Mouse (Mus musculus): ENCODE results near the gene Mcm2. TPM values are rescaled to one million over a fixed set of nuclear protein-coding genes. Genes with fewer than 3 reads are reported as not detected.

Mcm2 gene
- polyA plus RNA-seq, 1 experiment from 2014 or later = 146 TPM

DNA sequence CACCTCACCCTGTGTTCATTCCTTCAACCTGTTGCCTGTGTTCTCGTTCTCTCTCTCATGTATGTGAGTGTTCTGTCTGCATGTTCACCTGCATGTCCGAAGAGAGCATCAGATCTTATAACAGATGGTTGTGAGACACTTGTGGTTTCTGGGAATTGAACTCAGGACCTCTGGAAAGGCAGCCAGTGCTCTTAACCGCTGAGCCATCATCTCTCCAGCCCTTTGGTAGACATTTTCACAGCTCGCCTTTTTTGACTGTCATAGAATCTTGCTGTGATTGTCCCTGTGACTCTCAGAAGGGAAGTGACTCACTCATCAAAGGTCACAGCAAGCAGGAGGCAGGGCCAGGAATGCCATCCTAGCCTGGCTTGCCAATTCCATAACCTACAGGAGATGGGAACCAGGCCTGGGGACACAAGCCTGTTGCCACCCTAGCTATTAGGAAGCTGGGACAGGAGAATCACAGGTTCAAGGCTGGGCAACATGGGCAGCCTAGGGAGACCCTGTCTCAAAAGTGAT is 5.9 kb upstream of the Mcm2 start:
- Histone ChIP-seq H3K9me3 (ENCODE audit: control insufficient read depth, low read length) (no peaks in the 10 kb centered on the region), H3K36me3 (ENCODE audit: control insufficient read depth, insufficient read depth, low read length) (no peaks in the 10 kb centered on the region), H3K4me1 (replicated peaks; ENCODE audit: control insufficient read depth, insufficient read depth, low read length) (peaks cover 12% of the 10 kb centered on the region; the same call in 1 of the 2 replicates), H3K9ac (ENCODE audit: low read depth, low read length) (no peak overlapping the region), H3K4me2 (replicated peaks; ENCODE audit: low read depth, low read length) (no peak overlapping the region), H3K27ac (ENCODE audit: low read depth, low read length) (no peak overlapping the region), H3K4me3 (ENCODE audit: low read depth, low read length) (no peak overlapping the region), H3K27me3 (ENCODE audit: control insufficient read depth, insufficient read depth, low read length) (no peaks in the 10 kb centered on the region)
- 90% methylated on average over 4 of the region's 4 CpGs for WGBS
- ATAC-seq (ENCODE audit: low FRiP score) (no peak), DNase-seq (ENCODE audit: low spot score) (no peak)

DNA sequence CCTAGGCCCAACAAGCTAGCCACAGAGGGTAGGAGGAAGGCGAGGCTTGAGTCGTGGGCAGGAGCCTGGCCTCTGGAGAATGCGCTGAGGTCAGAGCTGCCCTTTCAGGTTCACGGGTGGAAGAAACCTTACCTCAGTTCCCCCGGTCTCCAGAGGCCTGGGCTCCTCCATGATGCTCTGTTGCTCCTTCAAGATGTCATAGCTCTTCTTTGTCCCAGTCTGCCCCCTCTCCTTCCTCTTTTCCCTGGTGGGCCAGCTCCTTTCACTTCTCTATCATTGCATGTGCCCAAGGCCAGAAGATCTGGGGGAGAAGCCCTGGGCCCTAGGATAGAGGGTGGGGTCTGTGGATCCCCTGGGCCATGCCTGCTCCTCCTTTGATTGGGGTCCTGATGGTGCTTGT is 5.1 kb upstream of the Mcm2 start:
- no peak overlapping the region for H3K4me3 ChIP-seq (ENCODE audit: low read depth, low read length)
- no peak overlapping the region; the same call in 1 of the 2 replicates for H3K9ac ChIP-seq (ENCODE audit: low read depth, low read length)
- peaks cover 12% of the 10 kb centered on the region; the same call in 1 of the 2 replicates for H3K4me1 ChIP-seq (replicated peaks; ENCODE audit: control insufficient read depth, insufficient read depth, low read length)

DNA sequence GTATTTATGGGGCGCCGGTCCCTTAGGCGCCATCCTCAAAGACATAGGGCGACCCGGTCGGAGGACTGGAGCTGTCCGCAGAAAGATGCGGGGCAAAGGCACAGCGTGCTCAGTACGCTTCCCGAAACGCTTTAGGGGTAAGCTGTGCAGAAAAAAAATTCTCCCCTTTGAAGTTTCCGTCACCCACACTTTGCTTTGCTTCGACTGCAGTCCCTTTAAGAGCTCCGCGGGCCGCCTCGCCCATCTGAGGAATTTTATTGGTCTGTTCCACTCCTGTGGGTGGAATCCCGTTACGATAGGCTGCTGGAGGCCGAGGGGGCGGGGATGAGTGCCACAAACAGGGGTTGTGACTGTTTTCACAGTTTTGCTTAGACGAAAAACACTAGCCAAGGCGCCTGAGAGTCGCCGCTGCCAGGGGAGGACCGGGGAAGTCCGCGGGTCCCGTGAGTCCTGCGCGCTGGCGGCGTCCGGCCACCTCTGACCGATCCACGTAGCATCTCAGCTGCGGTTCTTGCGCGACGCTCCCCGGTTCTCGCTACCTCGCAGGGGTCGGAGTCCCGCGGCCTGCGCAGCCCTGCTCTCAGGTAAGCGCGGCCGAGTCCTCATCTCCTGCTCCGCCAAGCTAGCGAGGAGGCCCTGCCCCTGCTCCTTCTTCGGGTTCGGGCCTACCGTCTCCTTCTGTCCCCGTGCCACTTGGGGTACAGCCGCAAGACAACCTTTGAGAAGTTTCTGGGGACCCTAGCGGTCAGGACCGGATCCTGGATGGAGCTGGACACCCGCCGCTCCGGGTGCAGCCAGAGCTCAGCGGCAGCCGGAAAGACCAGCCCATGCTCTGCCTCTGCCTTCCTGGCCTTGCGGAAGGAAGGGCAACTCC is 3.6 kb upstream of the Mcm2 start, which contains the start of gene Tpra1:
TSS of gene Tpra1 (plus strand) at position 305 of the 874 bp plus-strand sequence.
- Histone ChIP-seq H3K9me3 (ENCODE audit: control insufficient read depth, low read length) (no peaks in the 10 kb centered on the region), H3K27ac (ENCODE audit: low read depth, low read length) (peak within 1 kb of the TSS; percentile 63), H3K4me1 (replicated peaks; ENCODE audit: control insufficient read depth, insufficient read depth, low read length) (peaks cover 12% of the 10 kb centered on the region; the same call in 1 of the 2 replicates), H3K4me3 (ENCODE audit: low read depth, low read length) (peak within 1 kb of the TSS; percentile 63), H3K36me3 (ENCODE audit: control insufficient read depth, insufficient read depth, low read length) (no peaks in the 10 kb centered on the region), H3K9ac (ENCODE audit: low read depth, low read length) (peak within 1 kb of the TSS; percentile 91), H3K27me3 (ENCODE audit: control insufficient read depth, insufficient read depth, low read length) (no peaks in the 10 kb centered on the region), H3K4me2 (replicated peaks; ENCODE audit: low read depth, low read length) (peak within 1 kb of the TSS; percentile 93)
- WGBS = under 1% methylated on average over 66 of the region's 66 CpGs
- ATAC-seq (ENCODE audit: low FRiP score) (peak; percentile 82), DNase-seq (ENCODE audit: low spot score) (peak; percentile 92)

More for the DNA sequence above, 5.1 kb upstream of the Mcm2 start:
- H3K27ac ChIP-seq (ENCODE audit: low read depth, low read length) = no peak overlapping the region
- WGBS = 70% methylated on average over 5 of the region's 5 CpGs
- no peaks in the 10 kb centered on the region for H3K9me3 ChIP-seq (ENCODE audit: control insufficient read depth, low read length)
- no peaks in the 10 kb centered on the region for H3K27me3 ChIP-seq (ENCODE audit: control insufficient read depth, insufficient read depth, low read length)
- H3K4me2 ChIP-seq (replicated peaks; ENCODE audit: low read depth, low read length) = peak overlapping the region; percentile 7
- no peaks in the 10 kb centered on the region for H3K36me3 ChIP-seq (ENCODE audit: control insufficient read depth, insufficient read depth, low read length)
- DNase-seq (ENCODE audit: low spot score) (no peak), ATAC-seq (ENCODE audit: low FRiP score) (no peak)

DNA sequence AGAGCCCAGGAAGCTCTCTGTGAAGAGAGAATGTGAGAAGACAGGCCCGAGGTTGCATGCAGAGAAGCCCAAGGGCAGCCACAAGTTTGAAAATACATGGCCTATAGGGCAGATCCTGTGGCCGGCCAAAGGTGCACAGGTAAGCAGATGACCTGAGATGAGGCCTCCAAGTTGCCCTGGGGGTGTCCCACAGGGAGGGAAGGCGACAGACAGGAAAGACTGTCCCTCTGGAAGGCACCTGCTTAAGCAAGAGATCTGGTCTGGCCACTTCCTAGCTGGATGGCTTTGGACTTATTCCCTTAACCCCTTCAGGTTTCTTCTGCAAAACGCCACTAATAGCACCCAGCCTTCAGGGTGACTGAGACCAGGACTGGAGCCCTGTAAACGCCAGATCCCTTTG is 2.9 kb upstream of the Mcm2 start:
- DNase-seq (ENCODE audit: low spot score) (no peak), ATAC-seq (ENCODE audit: low FRiP score) (no peak)
- Histone ChIP-seq H3K9ac (ENCODE audit: low read depth, low read length) (peak overlapping the region; percentile 91), H3K4me3 (ENCODE audit: low read depth, low read length) (peak overlapping the region; percentile 63), H3K27me3 (ENCODE audit: control insufficient read depth, insufficient read depth, low read length) (no peaks in the 10 kb centered on the region), H3K4me2 (replicated peaks; ENCODE audit: low read depth, low read length) (peak overlapping the region; percentile 93), H3K27ac (ENCODE audit: low read depth, low read length) (peak overlapping the region; percentile 63), H3K36me3 (ENCODE audit: control insufficient read depth, insufficient read depth, low read length) (no peaks in the 10 kb centered on the region), H3K9me3 (ENCODE audit: control insufficient read depth, low read length) (no peaks in the 10 kb centered on the region), H3K4me1 (replicated peaks; ENCODE audit: control insufficient read depth, insufficient read depth, low read length) (peaks cover 16% of the 10 kb centered on the region)
- WGBS = 9% methylated on average over 5 of the region's 5 CpGs

DNA sequence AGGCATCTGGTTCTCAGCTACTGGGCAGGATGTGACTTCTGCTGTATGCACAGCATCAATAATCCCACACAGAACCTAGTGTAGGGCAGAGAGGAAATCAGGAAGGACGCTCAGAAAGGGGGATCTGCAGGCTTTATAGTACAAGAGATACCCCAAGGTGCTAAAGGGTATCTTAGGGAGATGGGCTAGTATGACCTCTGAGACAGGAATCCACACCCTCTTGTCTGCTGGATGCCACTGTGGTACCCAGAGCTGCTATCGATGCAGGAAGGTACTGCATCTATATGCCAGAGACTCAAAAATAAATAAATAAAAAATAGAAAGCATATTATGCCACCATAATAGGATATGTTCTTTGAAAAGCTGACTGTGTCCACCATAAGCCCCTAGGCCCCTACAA is 1.0 kb upstream of the Mcm2 start:
- ATAC-seq (ENCODE audit: low FRiP score) = no peak
- H3K36me3 ChIP-seq (ENCODE audit: control insufficient read depth, insufficient read depth, low read length) = 0 out of 2 replicates have a peak, but pooled peaks cover 2% of the 10 kb centered on the region
- peaks cover 16% of the 10 kb centered on the region for H3K4me1 ChIP-seq (replicated peaks; ENCODE audit: control insufficient read depth, insufficient read depth, low read length)
- H3K9me3 ChIP-seq (ENCODE audit: control insufficient read depth, low read length) = no peaks in the 10 kb centered on the region
- no peak overlapping the region for H3K27ac ChIP-seq (ENCODE audit: low read depth, low read length)
- DNase-seq (ENCODE audit: low spot score) = no peak
- 90% methylated on average over 2 of the region's 2 CpGs for WGBS
- no peaks in the 10 kb centered on the region for H3K27me3 ChIP-seq (ENCODE audit: control insufficient read depth, insufficient read depth, low read length)
- H3K4me2 ChIP-seq (replicated peaks; ENCODE audit: low read depth, low read length) = no peak overlapping the region
- H3K9ac ChIP-seq (ENCODE audit: low read depth, low read length) = 0 out of 2 replicates have a peak overlapping the region, but pooled peaks have one; percentile 7
- no peak overlapping the region for H3K4me3 ChIP-seq (ENCODE audit: low read depth, low read length)

DNA sequence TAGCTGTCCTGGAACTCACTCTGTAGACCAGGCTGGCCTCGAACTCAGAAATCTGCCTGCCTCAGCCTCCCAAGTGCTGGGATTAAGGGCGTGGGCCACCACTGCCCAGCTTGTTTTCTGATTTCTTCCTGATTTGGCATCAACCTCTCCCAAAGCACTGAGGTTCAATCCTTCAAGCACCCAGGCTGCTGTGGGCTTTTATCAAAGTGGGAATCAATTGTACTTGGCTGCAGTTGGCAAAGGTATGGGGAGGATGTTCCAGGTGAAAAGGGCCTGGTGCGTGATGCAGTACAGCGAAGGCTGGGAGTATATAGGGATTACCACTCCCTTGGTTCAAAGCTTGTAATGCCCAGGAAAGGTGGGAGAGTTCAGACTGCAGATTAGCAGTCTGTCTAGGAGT is 506 bp upstream of the Mcm2 start:
- Histone ChIP-seq H3K4me2 (replicated peaks; ENCODE audit: low read depth, low read length) (no peak overlapping the region), H3K4me3 (ENCODE audit: low read depth, low read length) (no peak overlapping the region; the same call in 1 of the 2 replicates), H3K27ac (ENCODE audit: low read depth, low read length) (no peak overlapping the region), H3K4me1 (replicated peaks; ENCODE audit: control insufficient read depth, insufficient read depth, low read length) (peaks cover 16% of the 10 kb centered on the region), H3K9me3 (ENCODE audit: control insufficient read depth, low read length) (no peaks in the 10 kb centered on the region), H3K9ac (ENCODE audit: low read depth, low read length) (no peak overlapping the region), H3K27me3 (ENCODE audit: control insufficient read depth, insufficient read depth, low read length) (no peaks in the 10 kb centered on the region), H3K36me3 (ENCODE audit: control insufficient read depth, insufficient read depth, low read length) (0 out of 2 replicates have a peak, but pooled peaks cover 3% of the 10 kb centered on the region)
- ATAC-seq (ENCODE audit: low FRiP score) = no peak
- no peak for DNase-seq (ENCODE audit: low spot score)
- 60% methylated on average over 4 of the region's 4 CpGs for WGBS

DNA sequence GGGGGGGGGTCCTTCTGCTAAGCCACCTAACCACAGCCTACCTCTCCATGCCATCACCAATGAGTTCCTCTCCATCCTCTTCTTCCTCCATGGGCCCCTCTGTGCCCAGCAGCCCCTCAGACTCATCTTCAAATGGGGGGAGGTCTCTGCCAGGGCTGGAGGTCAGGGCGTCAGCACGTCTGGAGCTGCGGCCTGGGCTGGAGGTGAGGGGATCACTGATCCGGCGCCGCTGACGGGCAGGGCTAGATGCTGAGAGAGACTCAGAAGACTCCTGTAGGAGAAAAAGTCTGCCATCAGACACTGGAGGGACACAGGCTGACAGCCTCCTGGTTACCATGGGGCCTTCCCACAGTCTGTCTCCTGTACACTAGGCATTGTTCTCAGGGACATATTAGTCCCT is 1.3 kb downstream of the Mcm2 start:
- Histone ChIP-seq H3K36me3 (ENCODE audit: control insufficient read depth, insufficient read depth, low read length) (0 out of 2 replicates have a peak, but pooled peaks cover 8% of the 10 kb centered on the region), H3K9ac (ENCODE audit: low read depth, low read length) (peak overlapping the region; percentile 42; the same call in 1 of the 2 replicates), H3K4me1 (replicated peaks; ENCODE audit: control insufficient read depth, insufficient read depth, low read length) (peaks cover 7% of the 10 kb centered on the region), H3K9me3 (ENCODE audit: control insufficient read depth, low read length) (no peaks in the 10 kb centered on the region), H3K4me2 (replicated peaks; ENCODE audit: low read depth, low read length) (peak overlapping the region; percentile 57), H3K4me3 (ENCODE audit: low read depth, low read length) (peak overlapping the region; percentile 68), H3K27ac (ENCODE audit: low read depth, low read length) (no peak overlapping the region), H3K27me3 (ENCODE audit: control insufficient read depth, insufficient read depth, low read length) (no peaks in the 10 kb centered on the region)
- no peak for DNase-seq (ENCODE audit: low spot score)
- WGBS = 66% methylated on average over 7 of the region's 7 CpGs
- no peak for ATAC-seq (ENCODE audit: low FRiP score)

DNA sequence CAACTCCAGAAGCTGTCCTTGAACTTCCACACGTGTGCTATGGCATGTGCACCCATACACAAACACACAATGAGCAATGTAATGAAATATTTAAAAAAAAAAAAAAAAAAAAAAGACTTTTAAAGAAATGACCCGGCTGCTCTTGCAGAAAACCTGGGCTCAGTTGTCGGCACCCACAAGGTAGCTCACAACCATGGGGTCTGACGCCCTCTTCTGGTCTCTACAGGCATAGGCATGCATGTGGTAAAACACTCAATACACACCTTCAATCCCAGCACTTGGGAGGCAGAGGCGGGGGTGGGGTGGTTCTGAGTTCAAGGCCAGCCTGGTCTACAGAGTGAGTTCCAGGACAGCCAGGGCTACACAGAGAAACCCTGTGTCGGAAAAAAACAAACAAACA is 2.6 kb downstream of the Mcm2 start:
- Histone ChIP-seq H3K36me3 (ENCODE audit: control insufficient read depth, insufficient read depth, low read length) (0 out of 2 replicates have a peak, but pooled peaks cover 11% of the 10 kb centered on the region), H3K27me3 (ENCODE audit: control insufficient read depth, insufficient read depth, low read length) (no peaks in the 10 kb centered on the region), H3K4me1 (replicated peaks; ENCODE audit: control insufficient read depth, insufficient read depth, low read length) (peaks cover 4% of the 10 kb centered on the region), H3K4me3 (ENCODE audit: low read depth, low read length) (no peak overlapping the region), H3K4me2 (replicated peaks; ENCODE audit: low read depth, low read length) (no peak overlapping the region), H3K27ac (ENCODE audit: low read depth, low read length) (no peak overlapping the region), H3K9ac (ENCODE audit: low read depth, low read length) (no peak overlapping the region), H3K9me3 (ENCODE audit: control insufficient read depth, low read length) (no peaks in the 10 kb centered on the region)
- ATAC-seq (ENCODE audit: low FRiP score) (no peak), DNase-seq (ENCODE audit: low spot score) (no peak)
- 88% methylated on average over 6 of the region's 6 CpGs for WGBS
